Mouse (Mus musculus): Measurements from ENCODE around the gene Furin. TPM values are rescaled to one million over a fixed set of nuclear protein-coding genes. Genes with fewer than 3 reads are reported as not detected.

Furin gene
- 3.9 and 4.1 TPM in 2 replicates for polyA plus RNA-seq (2014; fragmentation: Nextera tagmentation; extraction: Ambion mirVana)

DNA sequence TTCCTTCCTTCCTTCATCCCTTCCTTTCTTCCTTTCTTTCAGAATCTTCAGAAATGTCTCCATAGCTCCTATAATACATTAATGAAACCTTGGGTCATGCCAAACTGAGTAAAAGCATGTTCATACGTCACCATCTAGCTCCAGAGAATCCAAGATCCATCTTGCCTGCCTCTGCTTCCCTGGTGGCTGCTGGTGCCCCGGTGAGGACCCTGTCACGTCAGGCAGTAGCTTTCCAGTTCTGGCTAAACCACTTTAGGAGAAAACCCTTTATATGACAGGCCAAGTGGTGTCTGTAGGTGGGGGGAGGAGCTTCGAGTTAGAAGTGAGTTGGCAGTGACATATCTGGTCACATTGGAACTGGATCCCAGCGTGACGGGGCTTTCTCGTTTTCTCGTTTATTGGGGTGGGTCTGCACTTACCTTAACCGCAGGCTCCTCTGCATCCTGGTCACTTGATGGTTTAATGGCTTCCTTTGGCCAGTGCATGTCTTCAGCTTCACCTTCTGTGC lies at the start of gene Furin:
Gene Furin (minus strand): TSS at position 249 of the 508 bp plus-strand sequence.
- no peak for ATAC-seq
- 76% methylated on average over 9 of the region's 9 CpGs for WGBS

DNA sequence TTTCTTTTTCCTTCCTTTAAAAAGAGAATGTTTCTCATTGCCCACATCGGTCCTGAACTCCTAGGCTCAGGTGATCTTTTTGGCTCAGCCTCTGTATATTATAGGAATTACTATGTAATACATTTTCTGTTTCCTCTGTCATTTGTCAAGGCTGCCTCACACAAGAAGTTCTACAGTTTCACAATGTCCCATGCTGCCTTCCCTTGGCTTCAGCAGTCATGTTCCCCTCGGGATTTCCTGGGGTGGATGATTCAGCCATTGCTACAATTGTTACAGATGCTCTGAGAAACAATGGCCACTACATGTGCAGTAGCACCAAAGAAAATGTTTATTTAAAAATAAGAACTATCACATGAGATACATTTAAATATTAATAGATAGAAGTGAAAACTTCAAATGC lies 49.5 kb upstream of the Furin start:
- no peak overlapping the region for H3K27ac ChIP-seq (ENCODE audit: low read depth, low read length)
- ATAC-seq: no peak
- H3K4me1 ChIP-seq (ENCODE audit: control insufficient read depth, insufficient read depth, low read length): no peaks in the 10 kb centered on the region
- H3K4me2 ChIP-seq (ENCODE audit: low read length): no peak overlapping the region
- no peak overlapping the region for H3K4me3 ChIP-seq (ENCODE audit: low read depth, low read length)
- no peak for DNase-seq (ENCODE audit: low spot score)
- H3K9ac ChIP-seq (ENCODE audit: low read length): no peak overlapping the region
- WGBS: 96% methylated on average over 2 of the region's 2 CpGs
- H3K36me3 ChIP-seq (ENCODE audit: control insufficient read depth, insufficient read depth, low read length): peaks cover 31% of the 10 kb centered on the region
- H3K27me3 ChIP-seq (replicated peaks; ENCODE audit: control insufficient read depth, insufficient read depth, low read length): no peaks in the 10 kb centered on the region
- H3K9me3 ChIP-seq (replicated peaks; ENCODE audit: control insufficient read depth, low read length): no peaks in the 10 kb centered on the region

More for the DNA sequence above, at the start of gene Furin:
- Histone ChIP-seq H3K36me3 (ENCODE audit: control insufficient read depth, insufficient read depth, low read length) (no peaks in the 10 kb centered on the region), H3K4me1 (ENCODE audit: control insufficient read depth, insufficient read depth, low read length) (peaks cover 12% of the 10 kb centered on the region), H3K4me2 (ENCODE audit: low read length) (no peak within 1 kb of the TSS), H3K27ac (ENCODE audit: low read depth, low read length) (no peak within 1 kb of the TSS), H3K9me3 (replicated peaks; ENCODE audit: control insufficient read depth, low read length) (no peaks in the 10 kb centered on the region), H3K4me3 (ENCODE audit: low read depth, low read length) (no peak within 1 kb of the TSS), H3K27me3 (replicated peaks; ENCODE audit: control insufficient read depth, insufficient read depth, low read length) (no peaks in the 10 kb centered on the region), H3K9ac (ENCODE audit: low read length) (no peak within 1 kb of the TSS)
- DNase-seq (ENCODE audit: low spot score): no peak

DNA sequence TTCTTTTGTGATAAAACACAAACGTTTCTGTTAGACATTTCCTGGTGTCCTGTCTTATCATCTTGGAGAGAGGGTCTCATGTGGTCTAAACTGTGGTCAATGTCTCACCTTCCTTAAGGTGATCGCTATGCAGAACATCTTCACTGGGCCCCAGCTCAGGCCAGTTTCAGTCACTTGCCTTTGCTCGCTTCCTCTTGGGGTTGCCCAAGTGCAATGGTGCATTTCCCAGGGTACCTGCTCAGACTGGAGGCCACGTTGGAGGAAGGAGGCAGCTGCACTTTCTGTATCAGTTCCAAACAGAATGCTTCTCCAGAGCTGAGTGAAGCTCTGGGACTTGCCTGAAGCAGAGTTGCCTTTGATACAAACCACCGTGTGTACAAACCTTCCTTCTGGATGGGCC lies 48.8 kb upstream of the Furin start:
- DNase-seq (ENCODE audit: low spot score) (no peak), ATAC-seq (no peak)
- Histone ChIP-seq H3K9ac (ENCODE audit: low read length) (no peak overlapping the region), H3K4me3 (ENCODE audit: low read depth, low read length) (no peak overlapping the region), H3K27me3 (replicated peaks; ENCODE audit: control insufficient read depth, insufficient read depth, low read length) (no peaks in the 10 kb centered on the region), H3K4me2 (ENCODE audit: low read length) (no peak overlapping the region), H3K4me1 (ENCODE audit: control insufficient read depth, insufficient read depth, low read length) (no peaks in the 10 kb centered on the region), H3K9me3 (replicated peaks; ENCODE audit: control insufficient read depth, low read length) (no peaks in the 10 kb centered on the region), H3K27ac (ENCODE audit: low read depth, low read length) (no peak overlapping the region), H3K36me3 (ENCODE audit: control insufficient read depth, insufficient read depth, low read length) (peaks cover 31% of the 10 kb centered on the region)
- 94% methylated on average over 5 of the region's 5 CpGs for WGBS

DNA sequence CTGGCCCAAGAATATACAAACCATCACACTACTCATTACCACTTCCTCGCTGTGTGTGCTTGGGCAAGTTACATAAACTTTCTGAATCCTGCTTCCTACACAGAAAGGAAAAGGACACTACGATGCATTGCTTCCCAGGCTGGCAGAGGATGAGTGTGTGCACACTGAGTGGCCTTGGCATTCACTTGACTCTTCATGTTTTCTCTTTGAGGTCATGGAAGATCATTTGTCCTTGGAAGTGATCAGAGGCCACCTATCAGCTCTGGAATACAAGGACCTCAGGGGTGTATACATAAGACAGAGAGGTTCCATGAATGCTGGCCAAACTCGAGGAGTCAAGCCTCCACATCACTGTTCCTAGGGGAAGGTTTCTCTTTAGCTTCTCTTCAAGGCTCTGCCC lies 47.9 kb upstream of the Furin start:
- H3K4me2 ChIP-seq (ENCODE audit: low read length): no peak overlapping the region
- no peaks in the 10 kb centered on the region for H3K27me3 ChIP-seq (replicated peaks; ENCODE audit: control insufficient read depth, insufficient read depth, low read length)
- H3K36me3 ChIP-seq (ENCODE audit: control insufficient read depth, insufficient read depth, low read length): peaks cover 31% of the 10 kb centered on the region
- H3K27ac ChIP-seq (ENCODE audit: low read depth, low read length): no peak overlapping the region
- ATAC-seq (no peak), DNase-seq (ENCODE audit: low spot score) (no peak)
- no peaks in the 10 kb centered on the region for H3K4me1 ChIP-seq (ENCODE audit: control insufficient read depth, insufficient read depth, low read length)
- 85% methylated on average over 3 of the region's 3 CpGs for WGBS
- H3K4me3 ChIP-seq (ENCODE audit: low read depth, low read length): no peak overlapping the region
- no peaks in the 10 kb centered on the region for H3K9me3 ChIP-seq (replicated peaks; ENCODE audit: control insufficient read depth, low read length)
- no peak overlapping the region for H3K9ac ChIP-seq (ENCODE audit: low read length)

DNA sequence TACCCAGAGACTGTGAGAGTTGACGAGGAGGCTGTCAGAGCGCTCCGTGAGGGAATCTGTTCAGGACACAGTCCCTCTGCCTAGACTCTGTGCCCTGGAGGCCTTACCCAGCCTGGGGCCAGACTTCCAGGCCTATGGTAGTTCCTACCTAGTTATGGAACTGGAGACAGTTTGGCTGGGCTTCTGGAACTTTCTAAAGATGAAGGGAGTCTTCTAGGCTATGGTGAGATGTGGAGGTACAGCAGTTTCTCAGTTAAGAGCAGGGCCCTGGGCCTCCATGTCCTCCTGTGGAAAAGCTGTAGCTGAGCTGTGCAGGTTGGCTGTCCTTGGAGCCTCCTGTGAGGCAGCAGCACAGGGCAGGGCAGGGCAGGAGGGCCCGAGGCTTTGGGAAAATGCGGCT lies 47.0 kb upstream of the Furin start:
- H3K36me3 ChIP-seq (ENCODE audit: control insufficient read depth, insufficient read depth, low read length): peaks cover 29% of the 10 kb centered on the region
- H3K9ac ChIP-seq (ENCODE audit: low read length): no peak overlapping the region
- WGBS: 84% methylated on average over 5 of the region's 5 CpGs
- H3K4me3 ChIP-seq (ENCODE audit: low read depth, low read length): no peak overlapping the region
- ATAC-seq (no peak), DNase-seq (ENCODE audit: low spot score) (no peak)
- H3K4me1 ChIP-seq (ENCODE audit: control insufficient read depth, insufficient read depth, low read length): no peaks in the 10 kb centered on the region
- no peak overlapping the region for H3K27ac ChIP-seq (ENCODE audit: low read depth, low read length)
- H3K4me2 ChIP-seq (ENCODE audit: low read length): no peak overlapping the region
- H3K27me3 ChIP-seq (replicated peaks; ENCODE audit: control insufficient read depth, insufficient read depth, low read length): no peaks in the 10 kb centered on the region
- H3K9me3 ChIP-seq (replicated peaks; ENCODE audit: control insufficient read depth, low read length): no peaks in the 10 kb centered on the region

DNA sequence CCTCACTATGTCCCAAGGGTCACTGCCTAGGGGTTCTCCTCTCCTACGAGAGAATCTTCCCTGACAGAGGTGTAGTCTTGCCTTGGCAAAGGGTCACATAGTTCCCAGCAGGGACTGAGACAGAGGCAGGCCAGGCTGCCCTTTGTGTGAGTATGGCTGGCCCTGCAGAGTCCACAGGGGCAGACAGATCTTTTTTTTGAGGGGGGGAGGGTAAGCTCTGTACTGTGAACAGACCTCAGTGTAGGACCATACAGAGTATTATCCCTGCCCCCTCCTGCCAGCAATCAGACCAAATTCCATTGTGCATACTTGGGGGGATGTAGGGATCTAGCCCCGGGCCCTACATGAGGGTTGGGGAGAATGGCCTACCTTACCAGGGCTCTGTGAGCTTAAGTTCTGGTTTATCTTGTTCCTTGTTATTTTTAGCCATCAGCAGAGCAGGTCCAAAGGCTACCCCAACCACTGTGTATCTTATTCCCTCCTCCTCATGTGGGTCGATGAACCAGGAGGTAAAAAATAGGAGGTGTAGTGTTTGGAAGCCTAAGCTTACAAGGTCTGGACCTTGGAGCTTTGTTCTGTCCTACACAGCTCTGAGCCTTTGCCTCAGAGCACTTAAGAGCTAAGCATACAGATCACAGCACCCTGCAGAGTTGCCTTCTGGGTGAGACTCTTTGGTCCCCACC lies 46.5 kb upstream of the Furin start:
- Histone ChIP-seq H3K4me2 (ENCODE audit: low read length) (no peak overlapping the region), H3K4me1 (ENCODE audit: control insufficient read depth, insufficient read depth, low read length) (no peaks in the 10 kb centered on the region), H3K27me3 (replicated peaks; ENCODE audit: control insufficient read depth, insufficient read depth, low read length) (no peaks in the 10 kb centered on the region), H3K27ac (ENCODE audit: low read depth, low read length) (no peak overlapping the region), H3K4me3 (ENCODE audit: low read depth, low read length) (no peak overlapping the region), H3K9ac (ENCODE audit: low read length) (no peak overlapping the region), H3K9me3 (replicated peaks; ENCODE audit: control insufficient read depth, low read length) (no peaks in the 10 kb centered on the region), H3K36me3 (ENCODE audit: control insufficient read depth, insufficient read depth, low read length) (peaks cover 24% of the 10 kb centered on the region)
- ATAC-seq: no peak
- WGBS: 80% methylated on average over 3 of the region's 3 CpGs
- no peak for DNase-seq (ENCODE audit: low spot score)

DNA sequence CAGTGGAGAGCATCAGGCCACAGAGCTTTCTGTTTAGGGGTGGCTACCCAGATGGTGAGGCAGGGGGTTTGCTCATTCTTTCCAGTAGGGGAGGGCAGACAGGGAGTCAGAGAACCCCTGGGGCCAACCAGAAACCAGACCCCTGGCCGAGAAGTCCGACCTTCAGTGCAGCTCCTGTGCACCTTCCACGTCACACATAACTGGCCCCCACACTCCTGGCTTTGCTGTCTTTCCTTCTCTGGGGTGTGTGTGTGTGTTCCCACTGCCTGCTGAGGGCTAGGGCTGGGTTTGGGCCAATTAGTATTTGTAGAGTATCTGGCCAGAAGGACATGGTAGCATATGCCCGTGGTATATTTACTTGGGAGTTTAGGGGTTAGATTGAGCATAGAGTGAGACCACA lies 45.1 kb upstream of the Furin start:
- Histone ChIP-seq H3K4me2 (ENCODE audit: low read length) (no peak overlapping the region), H3K27ac (ENCODE audit: low read depth, low read length) (no peak overlapping the region), H3K9me3 (replicated peaks; ENCODE audit: control insufficient read depth, low read length) (no peaks in the 10 kb centered on the region), H3K9ac (ENCODE audit: low read length) (no peak overlapping the region), H3K4me3 (ENCODE audit: low read depth, low read length) (no peak overlapping the region), H3K4me1 (ENCODE audit: control insufficient read depth, insufficient read depth, low read length) (no peaks in the 10 kb centered on the region), H3K27me3 (replicated peaks; ENCODE audit: control insufficient read depth, insufficient read depth, low read length) (no peaks in the 10 kb centered on the region), H3K36me3 (ENCODE audit: control insufficient read depth, insufficient read depth, low read length) (peaks cover 22% of the 10 kb centered on the region)
- ATAC-seq: no peak
- DNase-seq (ENCODE audit: low spot score): no peak
- 81% methylated on average over 4 of the region's 4 CpGs for WGBS

DNA sequence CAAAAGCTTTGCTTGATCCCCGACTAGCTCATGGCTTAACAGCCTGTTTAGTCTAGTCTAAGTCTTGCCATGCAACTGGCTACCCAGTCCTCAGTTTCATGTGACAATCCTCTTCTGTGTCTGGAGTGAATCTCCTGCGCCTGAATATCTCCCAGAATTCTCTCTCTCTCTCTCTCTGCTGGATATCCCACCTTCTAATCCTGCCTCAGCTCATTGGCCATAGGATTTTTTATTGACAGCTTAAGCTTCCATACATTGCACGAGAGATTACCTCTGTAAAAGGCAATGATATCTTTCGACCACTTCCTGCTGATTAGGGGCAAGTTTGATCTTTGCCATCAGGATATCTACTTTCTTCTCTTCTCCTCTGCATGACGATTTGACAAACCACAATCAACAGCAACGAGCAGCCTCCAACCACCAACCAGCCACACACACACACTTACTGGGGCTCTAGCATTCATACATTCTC lies 44.4 kb upstream of the Furin start:
- no peak overlapping the region for H3K9ac ChIP-seq (ENCODE audit: low read length)
- no peaks in the 10 kb centered on the region for H3K27me3 ChIP-seq (replicated peaks; ENCODE audit: control insufficient read depth, insufficient read depth, low read length)
- no peak overlapping the region for H3K4me3 ChIP-seq (ENCODE audit: low read depth, low read length)
- no peak for DNase-seq (ENCODE audit: low spot score)
- 84% methylated on average over 6 of the region's 6 CpGs for WGBS
- H3K4me1 ChIP-seq (ENCODE audit: control insufficient read depth, insufficient read depth, low read length): no peaks in the 10 kb centered on the region
- no peak overlapping the region for H3K27ac ChIP-seq (ENCODE audit: low read depth, low read length)
- no peaks in the 10 kb centered on the region for H3K9me3 ChIP-seq (replicated peaks; ENCODE audit: control insufficient read depth, low read length)
- H3K4me2 ChIP-seq (ENCODE audit: low read length): no peak overlapping the region
- peaks cover 16% of the 10 kb centered on the region for H3K36me3 ChIP-seq (ENCODE audit: control insufficient read depth, insufficient read depth, low read length)
- ATAC-seq: no peak

DNA sequence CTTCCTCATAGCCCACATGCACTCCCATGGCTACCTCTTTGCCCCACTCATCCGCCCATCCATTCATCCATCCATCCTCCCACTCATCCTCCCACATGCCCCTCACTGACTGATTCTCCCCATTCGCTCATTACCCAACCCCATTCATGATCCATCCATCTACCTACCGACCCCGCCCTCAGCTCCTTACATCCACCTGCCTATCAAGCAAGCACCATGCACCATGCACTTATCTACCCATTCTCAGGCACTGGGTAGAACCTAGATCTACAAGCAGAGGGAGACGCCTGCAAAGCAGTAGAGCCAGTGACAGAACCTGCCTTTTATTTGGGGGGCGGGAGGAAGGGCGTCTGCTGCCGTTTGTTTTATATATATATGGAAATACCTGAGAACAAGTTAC lies 42.1 kb upstream of the Furin start:
- no peak overlapping the region for H3K4me3 ChIP-seq (ENCODE audit: low read depth, low read length)
- WGBS: 97% methylated on average over 8 of the region's 8 CpGs
- 0 out of 2 replicates have a peak, but pooled peaks cover 3% of the 10 kb centered on the region for H3K36me3 ChIP-seq (ENCODE audit: control insufficient read depth, insufficient read depth, low read length)
- no peak overlapping the region for H3K27ac ChIP-seq (ENCODE audit: low read depth, low read length)
- DNase-seq (ENCODE audit: low spot score) (no peak), ATAC-seq (no peak)
- H3K4me1 ChIP-seq (ENCODE audit: control insufficient read depth, insufficient read depth, low read length): no peaks in the 10 kb centered on the region
- no peak overlapping the region for H3K4me2 ChIP-seq (ENCODE audit: low read length)
- no peak overlapping the region for H3K9ac ChIP-seq (ENCODE audit: low read length)
- H3K27me3 ChIP-seq (replicated peaks; ENCODE audit: control insufficient read depth, insufficient read depth, low read length): no peaks in the 10 kb centered on the region
- H3K9me3 ChIP-seq (replicated peaks; ENCODE audit: control insufficient read depth, low read length): no peaks in the 10 kb centered on the region

Measured in forebrain, embryonic 14.5 days (tissue).